Comparison of ENCODE assay signal across 30 mouse cellular contexts in genomic region chr1:84250770-84251169, GRCm38 (mm10).
DNase-seq lines count a peak whose midpoint lies in the region; TF ChIP-seq lines count a peak whose summit lies in the region.
"Had no signal": no experiment of that assay in that cellular context is flagged by ENCODE, and none has a peak within 500 bp of the region (broad histone marks: within the 10 kb centered on the region; RNA-seq: fewer than 3 reads in every experiment).

No protein-coding gene starts in this region.

- no peak for TF ChIP-seq POLR2A in bone marrow macrophage, adult 2 months (IDR thresholded peaks at IDR 0.05; ENCODE audit: borderline replicate concordance, low read depth, low read length)

- H3K4me3 ChIP-seq in bone marrow macrophage, adult 2 months (ENCODE audit: insufficient read depth, low read length): no peak overlapping the region
- H3K4me3 ChIP-seq in brown adipose tissue, adult 24 weeks (ENCODE audit: insufficient read depth, low read depth, low read length): no peak overlapping the region
- no peak overlapping the region for H3K4me3 ChIP-seq in macrophage (ENCODE audit: inconsistent target)
- H3K4me3 ChIP-seq: embryonic facial prominence, embryonic 10.5 days; embryonic facial prominence, embryonic 15.5 days; forebrain, embryonic 12.5 days; hindbrain, embryonic 13.5 days; limb, embryonic 10.5 days; limb, embryonic 15.5 days; midbrain, embryonic 10.5 days; neural tube, embryonic 13.5 days had no signal

- peak; percentile 16 for DNase-seq in lung, postnatal 25 days (ENCODE audit: low spot score)
- no peak for DNase-seq in lung, postnatal 4 days
- no peak for DNase-seq in cerebellum, postnatal 10 days
- no peak for DNase-seq in cerebellum, adult 9-10 months
- DNase-seq: adrenal gland, adult 2 months; adrenal gland, postnatal 36 days; cerebellum, adult 11 months; cerebellum, adult 9-11 months; forebrain, postnatal 0 days; heart, postnatal 36 days; kidney, adult 8-10 months; kidney, postnatal 4 days; layer of hippocampus, postnatal 36 days; liver, postnatal 0 days; lung, postnatal 10 days; right cerebral cortex, postnatal 14 days; thymus, adult 2 months; thymus, postnatal 36 days had no signal

- peaks cover 52% of the 10 kb centered on the region for H3K4me1 ChIP-seq in bone marrow macrophage, adult 2 months (ENCODE audit: control insufficient read depth, insufficient read depth, low read length)
- H3K4me1 ChIP-seq in brown adipose tissue, adult 24 weeks (ENCODE audit: control insufficient read depth, insufficient read depth, insufficient read length, low read length): peaks cover 6% of the 10 kb centered on the region; the same call in 1 of the 2 replicates
- H3K4me1 ChIP-seq: embryonic facial prominence, embryonic 10.5 days; embryonic facial prominence, embryonic 15.5 days; midbrain, embryonic 10.5 days had no signal

- WGBS in macrophage (ENCODE audit: missing documents): 40% methylated on average over 1 of the region's 1 CpGs

- H3K27ac ChIP-seq in bone marrow macrophage, adult 2 months (ENCODE audit: insufficient read depth, low read depth, low read length): peak overlapping the region; percentile 97
- H3K27ac ChIP-seq in brown adipose tissue, adult 24 weeks (replicated peaks; ENCODE audit: low read depth, low read length): peak overlapping the region; percentile 23
- peak overlapping the region; percentile 71 for H3K27ac ChIP-seq in macrophage
- H3K27ac ChIP-seq: embryonic facial prominence, embryonic 10.5 days; embryonic facial prominence, embryonic 15.5 days; kidney, postnatal 0 days; limb, embryonic 10.5 days; limb, embryonic 15.5 days; midbrain, embryonic 10.5 days; neural tube, embryonic 13.5 days had no signal

- peaks cover 98% of the 10 kb centered on the region for H3K79me2 ChIP-seq in macrophage (ENCODE audit: inconsistent target)

- H3K36me3 ChIP-seq in macrophage (ENCODE audit: inconsistent target): no peaks in the 10 kb centered on the region
- H3K36me3 ChIP-seq: embryonic facial prominence, embryonic 10.5 days; embryonic facial prominence, embryonic 15.5 days; forebrain, embryonic 12.5 days; hindbrain, embryonic 13.5 days; limb, embryonic 10.5 days; limb, embryonic 15.5 days; midbrain, embryonic 10.5 days; neural tube, embryonic 13.5 days had no signal

- TF ChIP-seq CTCF in bone marrow macrophage, adult 2 months (IDR thresholded peaks at IDR 0.05; ENCODE audit: low read depth, low read length): no peak

Comparison
In these comparisons a context has a peak if more than half of its experiments do, and no peak if none do; other contexts are left out.
1. H3K27ac ChIP-seq: peak in every context shown above with its lines; median percentile 97 in bone marrow macrophage, adult 2 months; 71 in macrophage; 23 in brown adipose tissue, adult 24 weeks.